Mouse (Mus musculus): Measurements from ENCODE around the gene Hs6st3.

- no peak for TF ChIP-seq CTCF (IDR thresholded peaks at IDR 0.05; ENCODE audit: low read depth)
- TF ChIP-seq EP300 (IDR thresholded peaks at IDR 0.05; ENCODE audit: low read depth), result no peak
Observed at GRCm38 (mm10) chr14:119193905-119194304, 55.8 kb downstream of the Hs6st3 start.
